Mouse (Mus musculus) hindbrain, embryonic 11.5 days (tissue): ENCODE measurements around the gene Casz1. TPM values are rescaled to one million over a fixed set of nuclear protein-coding genes. Genes with fewer than 3 reads are reported as not detected.

Experiments
- ATAC-seq: fragments of 200-750 bp; cut with Nextera tagmentation; 2 replicates; pipeline ENCODE4 v1.8.0; 2017; ENCODE audit warnings: mild to moderate bottlenecking, moderate TSS enrichment, moderate library complexity; ENCODE audit not compliant: low FRiP score
- DNase-seq: peaks from one replicate; pipeline ENCODE4 v3.0.0-alpha.2; 2015; ENCODE audit warnings: low spot score
- H3K27ac ChIP-seq: fragments of 300-500 bp; sonication (generic); 2 replicates; pipeline ENCODE4 v1.5.1; 2014; ENCODE audit warnings: mild to moderate bottlenecking, low read depth, low read length
- H3K27me3 ChIP-seq: fragments of 300-500 bp; sonication (generic); 2 replicates; pipeline ENCODE4 v1.6.1; 2014; ENCODE audit warnings: mild to moderate bottlenecking, low read length, moderate library complexity, mixed read lengths; ENCODE audit not compliant: control insufficient read depth, insufficient read depth
- H3K36me3 ChIP-seq: fragments of 300-500 bp; sonication (generic); 2 replicates; pipeline ENCODE4 v1.6.1; 2014; ENCODE audit warnings: mild to moderate bottlenecking, low read length, moderate library complexity, mixed read lengths; ENCODE audit not compliant: control insufficient read depth, insufficient read depth
- H3K4me1 ChIP-seq: fragments of 300-500 bp; sonication (generic); replicated peaks from 2 replicates; pipeline ENCODE4 v1.6.1; 2014; ENCODE audit warnings: low read length, mixed read lengths; ENCODE audit not compliant: control insufficient read depth, insufficient read depth
- H3K4me2 ChIP-seq: fragments of 300-500 bp; sonication (generic); replicated peaks from 2 replicates; pipeline ENCODE4 v1.6.1; 2014; ENCODE audit warnings: mild to moderate bottlenecking, low read depth, low read length
- H3K4me3 ChIP-seq: fragments of 300-500 bp; sonication (generic); 2 replicates; pipeline ENCODE4 v1.5.1; 2014; ENCODE audit warnings: low read depth, low read length
- H3K9ac ChIP-seq: fragments of 300-500 bp; sonication (generic); 2 replicates; pipeline ENCODE4 v1.6.1; 2014; ENCODE audit warnings: low read depth, low read length
- H3K9me3 ChIP-seq: fragments of 300-500 bp; sonication (generic); 2 replicates; pipeline ENCODE4 v1.6.1; 2016; ENCODE audit warnings: low read length; ENCODE audit not compliant: control insufficient read depth
- WGBS: fragments of 180-500 bp; shearing (Covaris S2); extraction: QIAGEN DNeasy Blood & Tissue Kit; methylation state at CpG from one replicate; pipeline ENCODE4 v1.1.7; 2014; 5-methylcytosine and 5-hydroxymethylcytosine counted together
- polyA plus RNA-seq: library from polyadenylated mRNA; unstranded; fragments of >200 nt; fragmentation: Nextera tagmentation; extraction: Ambion mirVana; gene quantifications from 2 replicates; pipeline ENCODE4 v1.2.1, GENCODE M21; 2014

Gene Casz1
- polyA plus RNA-seq, 1 experiment from 2014 or later, result 7.8 TPM

DNA sequence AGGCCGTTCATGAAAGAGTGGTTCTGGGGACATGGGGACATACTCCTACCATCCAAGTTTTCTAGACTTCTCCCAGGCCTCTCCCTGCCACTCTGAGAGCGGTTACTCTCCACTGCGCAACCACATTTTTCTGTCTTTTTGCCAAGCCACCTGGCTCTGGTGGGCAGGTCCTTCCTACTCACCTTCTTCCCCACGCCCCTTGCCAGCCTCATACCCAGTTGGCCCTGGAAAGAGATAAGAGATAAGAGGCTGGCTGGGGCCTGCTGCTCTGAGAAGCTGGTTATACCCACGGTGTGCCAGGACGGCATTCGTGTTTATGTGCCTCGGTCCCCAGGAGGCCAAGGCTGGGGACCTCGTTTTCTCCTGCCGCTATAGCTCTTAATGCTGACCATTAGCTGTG is 102.6 kb downstream of the Casz1 start:
- Histone ChIP-seq H3K36me3 (no peaks in the 10 kb centered on the region), H3K27ac (no peak overlapping the region), H3K9ac (no peak overlapping the region), H3K4me3 (no peak overlapping the region), H3K4me1 (peaks cover 6% of the 10 kb centered on the region; the same call in 1 of the 2 replicates), H3K27me3 (peaks cover 46% of the 10 kb centered on the region), H3K9me3 (no peaks in the 10 kb centered on the region), H3K4me2 (no peak overlapping the region)
- ATAC-seq, result no peak
- no peak for DNase-seq
- WGBS, result 86% methylated on average over 10 of the region's 10 CpGs

DNA sequence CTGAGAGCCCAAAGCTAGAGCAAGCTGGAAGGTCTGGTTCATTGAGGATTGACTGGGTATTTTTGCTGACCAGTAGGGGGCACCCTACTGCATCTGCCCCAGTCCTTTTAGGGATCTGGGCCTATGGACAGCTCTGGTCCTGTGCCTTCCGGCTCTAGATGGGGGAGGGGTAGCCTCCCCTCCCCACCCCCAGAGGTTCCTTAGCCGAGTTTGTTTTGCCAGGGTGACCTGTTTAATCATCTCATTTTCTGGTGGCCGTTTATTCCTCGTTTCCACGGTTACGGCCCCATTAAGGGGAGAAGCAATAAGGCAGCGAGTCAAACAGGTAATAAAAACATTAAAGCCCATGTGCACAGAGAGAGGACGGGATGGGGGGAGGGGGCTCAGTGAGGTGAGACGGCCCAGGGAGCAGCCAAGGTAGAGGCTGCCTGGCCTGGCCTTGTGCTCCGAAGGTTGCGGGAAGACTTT is 104.0 kb downstream of the Casz1 start:
- ATAC-seq, result peak; percentile 36; the same call in 1 of the 2 replicates
- DNase-seq, result peak; percentile 36
- 69% methylated on average over 11 of the region's 11 CpGs for WGBS
- Histone ChIP-seq H3K4me3 (no peak overlapping the region), H3K36me3 (no peaks in the 10 kb centered on the region), H3K4me1 (peaks cover 6% of the 10 kb centered on the region; the same call in 1 of the 2 replicates), H3K9me3 (no peaks in the 10 kb centered on the region), H3K4me2 (no peak overlapping the region), H3K9ac (no peak overlapping the region), H3K27ac (no peak overlapping the region), H3K27me3 (peaks cover 36% of the 10 kb centered on the region)

DNA sequence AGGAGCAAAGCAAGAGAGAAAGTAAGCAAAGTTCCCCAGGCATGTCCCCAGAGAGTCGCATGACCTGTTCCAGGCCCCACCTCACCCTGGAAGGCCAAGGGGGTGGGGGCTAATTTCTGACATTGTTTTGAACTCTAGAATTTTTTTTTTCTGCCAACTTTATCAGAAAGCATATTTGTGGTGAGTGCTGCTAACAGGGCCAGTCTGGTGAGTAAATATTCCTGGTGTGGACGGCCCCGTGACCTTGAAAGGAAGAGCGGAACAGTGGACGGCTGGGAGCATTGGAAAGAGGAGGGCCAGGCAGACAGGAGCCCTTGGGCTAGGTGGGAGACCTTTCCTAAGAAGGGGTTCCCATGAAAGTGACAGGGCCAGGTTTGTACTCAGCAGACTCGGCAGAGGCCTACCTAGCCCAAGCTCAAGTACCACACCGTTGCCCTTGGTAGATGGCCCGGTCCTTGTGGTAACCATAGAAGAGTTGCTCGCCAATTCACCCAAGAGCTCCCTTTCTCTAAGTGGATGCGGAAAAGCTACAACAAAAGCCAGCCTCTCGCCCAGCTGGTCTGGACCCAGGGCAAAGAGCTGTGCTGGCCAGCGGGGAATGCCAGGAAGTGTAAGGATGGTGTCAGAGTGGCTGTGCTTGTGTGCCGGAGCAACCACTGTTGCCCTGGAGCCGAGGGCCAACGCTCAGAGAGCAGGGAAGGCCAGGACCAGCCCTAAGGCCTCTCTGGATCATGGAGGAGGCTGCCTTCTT is 104.7 kb downstream of the Casz1 start:
- Histone ChIP-seq H3K4me1 (peaks cover 2% of the 10 kb centered on the region; the same call in 1 of the 2 replicates), H3K4me3 (no peak overlapping the region), H3K27ac (no peak overlapping the region), H3K4me2 (no peak overlapping the region), H3K36me3 (no peaks in the 10 kb centered on the region), H3K27me3 (peaks cover 29% of the 10 kb centered on the region), H3K9ac (no peak overlapping the region), H3K9me3 (no peaks in the 10 kb centered on the region)
- ATAC-seq, result no peak
- peak; percentile 13 for DNase-seq
- WGBS, result 82% methylated on average over 15 of the region's 15 CpGs

DNA sequence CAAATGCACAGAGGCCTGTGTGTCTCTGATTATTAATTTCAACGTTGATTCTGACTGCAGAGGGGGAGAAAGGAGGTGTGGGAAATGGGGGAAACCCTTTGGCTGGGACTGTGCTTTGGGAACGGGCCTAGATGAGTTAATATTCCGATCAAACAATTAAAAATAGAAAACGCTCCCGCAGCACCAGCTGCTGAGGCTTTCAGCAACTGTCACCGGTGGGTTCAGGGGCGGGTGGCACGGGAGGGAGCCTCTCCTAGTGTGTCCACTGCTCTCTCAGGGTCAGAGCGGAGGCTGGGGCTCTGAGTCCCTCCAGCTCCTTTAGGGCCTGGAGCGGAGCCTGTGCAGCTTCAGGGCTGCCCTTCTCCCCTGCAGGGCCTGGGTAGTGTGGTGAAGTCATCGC is 105.3 kb downstream of the Casz1 start:
- no peak for ATAC-seq
- no peak overlapping the region for H3K4me3 ChIP-seq
- no peak overlapping the region for H3K4me2 ChIP-seq
- 76% methylated on average over 11 of the region's 11 CpGs for WGBS
- H3K4me1 ChIP-seq, result peaks cover 2% of the 10 kb centered on the region; the same call in 1 of the 2 replicates
- H3K27me3 ChIP-seq, result peaks cover 29% of the 10 kb centered on the region
- H3K36me3 ChIP-seq, result no peaks in the 10 kb centered on the region
- no peak overlapping the region for H3K27ac ChIP-seq
- no peaks in the 10 kb centered on the region for H3K9me3 ChIP-seq
- no peak for DNase-seq
- no peak overlapping the region for H3K9ac ChIP-seq

DNA sequence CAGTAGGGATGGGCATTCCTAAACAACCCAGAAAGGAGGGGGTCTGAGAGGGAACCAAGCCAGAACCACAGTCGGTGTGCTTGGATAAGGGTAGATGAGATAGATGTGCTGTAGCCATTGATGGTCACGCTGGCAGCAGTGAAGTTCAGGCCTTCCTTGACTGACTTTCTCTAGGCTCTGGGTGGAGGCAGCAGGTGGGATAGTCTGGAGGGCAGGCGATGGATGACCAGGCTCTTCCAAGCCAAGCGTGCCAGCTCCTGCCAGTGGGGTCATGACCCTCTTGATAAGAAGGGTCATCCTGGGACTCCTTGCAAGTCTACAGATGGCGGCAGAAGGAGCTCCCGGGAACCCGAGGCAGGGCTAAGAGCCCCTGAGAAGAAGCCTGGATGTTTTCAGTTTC is 107.9 kb downstream of the Casz1 start:
- no peak for ATAC-seq
- Histone ChIP-seq H3K9me3 (no peaks in the 10 kb centered on the region), H3K27me3 (peaks cover 13% of the 10 kb centered on the region), H3K9ac (no peak overlapping the region), H3K36me3 (no peaks in the 10 kb centered on the region), H3K27ac (no peak overlapping the region), H3K4me3 (no peak overlapping the region), H3K4me1 (peaks cover 2% of the 10 kb centered on the region; the same call in 1 of the 2 replicates), H3K4me2 (no peak overlapping the region)
- DNase-seq, result peak; percentile 8
- WGBS, result 55% methylated on average over 7 of the region's 7 CpGs

DNA sequence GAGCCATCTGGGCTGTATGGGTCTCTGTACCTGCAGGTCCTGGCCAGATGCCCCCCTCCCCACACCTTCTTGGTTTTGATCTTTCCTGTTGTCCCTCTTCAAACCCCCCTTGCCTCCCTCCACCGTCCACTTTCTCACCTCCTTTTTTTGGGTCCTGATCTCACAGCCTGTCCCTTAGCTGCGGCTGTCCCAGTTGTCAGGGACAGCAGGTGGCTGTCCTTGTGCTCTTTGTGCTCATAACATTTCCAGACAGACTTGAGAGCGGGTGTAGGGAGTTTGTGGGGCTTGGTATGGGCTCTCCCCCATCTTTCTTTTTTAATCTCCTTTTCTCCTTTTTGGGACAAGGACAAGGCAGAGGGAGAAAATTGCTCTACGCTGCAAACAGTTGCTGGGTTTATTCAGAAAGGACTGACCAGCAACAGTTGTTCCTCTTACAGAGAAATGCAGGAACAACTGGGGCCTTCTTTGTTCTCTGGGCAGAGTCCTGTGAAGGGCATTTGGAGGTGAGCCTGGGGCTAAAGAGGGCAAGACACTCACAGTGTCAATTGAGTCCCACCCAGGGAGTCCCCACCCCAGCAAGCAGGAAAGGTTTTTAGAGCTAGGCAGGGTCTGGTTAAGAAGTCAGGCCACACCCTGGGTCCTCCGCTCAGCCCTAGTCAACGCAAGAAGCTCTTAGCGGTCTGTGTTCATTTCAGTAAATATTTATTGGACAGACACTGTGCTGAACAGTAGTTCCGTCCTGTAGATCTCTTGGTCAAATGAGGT is 108.8 kb downstream of the Casz1 start:
- Histone ChIP-seq H3K36me3 (no peaks in the 10 kb centered on the region), H3K4me2 (no peak overlapping the region), H3K9me3 (no peaks in the 10 kb centered on the region), H3K4me1 (peaks cover 2% of the 10 kb centered on the region; the same call in 1 of the 2 replicates), H3K27ac (no peak overlapping the region), H3K4me3 (no peak overlapping the region), H3K27me3 (peaks cover 12% of the 10 kb centered on the region), H3K9ac (no peak overlapping the region)
- ATAC-seq (no peak), DNase-seq (no peak)
- WGBS, result 59% methylated on average over 8 of the region's 8 CpGs

DNA sequence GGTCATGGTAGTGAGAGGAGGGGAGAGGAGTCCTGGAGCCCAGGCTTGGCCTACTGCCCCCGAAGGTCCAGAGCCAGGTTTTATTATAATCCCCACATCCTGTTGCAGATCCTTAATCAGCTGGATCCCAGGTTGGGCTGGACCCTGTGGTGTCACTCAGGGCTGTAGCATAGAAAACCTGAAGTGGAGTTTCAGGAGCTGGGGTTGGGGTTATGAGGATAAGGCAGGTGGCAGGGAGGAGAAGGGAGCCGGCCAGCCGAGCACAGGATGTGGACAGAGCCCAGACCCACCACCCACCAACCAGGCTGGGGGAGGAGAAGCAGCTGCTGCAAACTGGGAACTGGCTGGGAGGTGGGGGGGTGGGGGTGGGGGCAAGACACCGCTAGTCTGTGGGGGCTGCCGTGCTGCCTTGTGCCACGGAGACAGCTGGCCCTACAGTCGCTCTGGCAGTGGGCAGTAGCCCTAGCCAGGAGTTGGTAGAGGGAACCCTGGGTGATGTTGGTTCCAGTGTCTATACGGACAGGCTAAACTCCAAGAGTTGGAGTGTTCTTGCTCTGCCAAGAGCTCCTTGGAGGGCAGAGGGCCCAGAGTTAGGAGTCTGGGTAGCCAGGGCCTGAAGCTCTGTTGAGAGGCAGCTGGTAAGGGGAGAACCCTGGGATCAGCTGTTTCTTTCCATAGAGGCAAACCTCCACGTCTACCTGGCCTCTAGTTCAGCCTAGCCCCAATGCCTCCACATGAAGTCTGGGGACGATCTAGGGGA is 110.8 kb downstream of the Casz1 start:
- Histone ChIP-seq H3K4me1 (peaks cover 5% of the 10 kb centered on the region; the same call in 1 of the 2 replicates), H3K27me3 (peaks cover 27% of the 10 kb centered on the region), H3K27ac (no peak overlapping the region), H3K36me3 (no peaks in the 10 kb centered on the region), H3K9me3 (no peaks in the 10 kb centered on the region), H3K4me3 (no peak overlapping the region), H3K4me2 (no peak overlapping the region), H3K9ac (no peak overlapping the region)
- WGBS, result 43% methylated on average over 10 of the region's 10 CpGs
- DNase-seq (peak; percentile 83), ATAC-seq (peak; percentile 79)

DNA sequence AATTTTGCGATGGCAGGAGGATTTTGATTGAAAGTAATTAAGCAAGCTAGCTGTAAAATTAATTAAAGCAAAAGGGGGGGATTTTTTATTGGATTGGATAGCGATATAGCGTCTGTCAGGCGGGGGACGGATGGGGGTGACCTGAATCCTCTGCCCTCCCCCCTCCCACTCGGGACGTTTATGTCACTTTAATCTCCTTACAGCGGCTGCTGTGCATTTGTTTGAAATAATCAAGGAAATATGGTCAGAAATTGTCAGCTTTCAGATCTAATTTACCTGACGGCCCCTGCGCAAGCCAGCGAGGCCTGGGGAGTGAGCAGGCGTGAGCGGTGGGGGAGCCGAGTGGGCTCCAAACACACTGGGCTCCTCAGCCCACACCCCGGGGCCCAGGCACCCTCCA is 111.6 kb downstream of the Casz1 start:
- peaks cover 5% of the 10 kb centered on the region; the same call in 1 of the 2 replicates for H3K4me1 ChIP-seq
- H3K4me2 ChIP-seq, result no peak overlapping the region
- no peaks in the 10 kb centered on the region for H3K36me3 ChIP-seq
- no peaks in the 10 kb centered on the region for H3K9me3 ChIP-seq
- H3K9ac ChIP-seq, result no peak overlapping the region
- ATAC-seq (no peak), DNase-seq (no peak)
- no peak overlapping the region for H3K4me3 ChIP-seq
- H3K27ac ChIP-seq, result no peak overlapping the region
- peaks cover 28% of the 10 kb centered on the region for H3K27me3 ChIP-seq
- WGBS, result 83% methylated on average over 14 of the region's 15 CpGs
